9 mouse cellular contexts compared by ENCODE assay signal in the genomic region with DNA sequence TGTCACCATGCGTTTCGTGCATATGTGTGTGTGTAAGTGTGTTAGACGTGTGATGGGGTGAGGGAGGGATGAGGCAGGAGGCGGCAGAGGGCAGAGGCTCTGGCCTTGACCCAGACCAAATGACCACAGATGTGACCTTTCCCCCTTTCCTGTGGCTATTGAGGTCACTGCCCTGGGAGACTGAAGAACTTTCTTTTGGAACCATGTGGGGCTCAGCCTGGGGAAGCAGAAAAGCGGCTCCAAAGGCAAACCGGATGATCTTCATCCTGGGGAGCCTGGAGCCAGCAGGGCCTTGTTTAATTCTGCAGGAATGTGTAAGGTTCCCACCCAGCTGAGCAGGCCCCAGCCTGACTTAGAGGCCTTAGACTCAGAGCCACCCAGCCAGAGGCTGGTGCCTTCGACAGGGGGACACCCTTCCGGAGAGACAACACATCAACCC. TPM values are rescaled to one million over a fixed set of nuclear protein-coding genes. Genes with fewer than 3 reads are reported as not detected.
DNase-seq lines count a peak whose midpoint lies in the region; ATAC-seq and TF ChIP-seq lines count a peak whose summit lies in the region.
"Had no signal": no experiment of that assay in that cellular context is flagged by ENCODE, and none has a peak within 500 bp of the region (broad histone marks: within the 10 kb centered on the region; RNA-seq: fewer than 3 reads in every experiment).

No protein-coding gene starts in this region.

- no peak for ATAC-seq in midbrain, embryonic 11.5 days (ENCODE audit: low FRiP score)
- ATAC-seq in midbrain, embryonic 15.5 days (replicated peaks) = no peak
- ATAC-seq in intestine, embryonic 16.5 days = no peak
- ATAC-seq in stomach, embryonic 15.5 days (ENCODE audit: insufficient read depth, low FRiP score, low read depth) = no peak
- no peak for ATAC-seq in megakaryocyte, adult 5-6 weeks (ENCODE audit: poor library complexity, severe bottlenecking)

- no peak overlapping the region for H3K27ac ChIP-seq in midbrain, embryonic 11.5 days (ENCODE audit: low read depth, low read length)
- H3K27ac ChIP-seq in midbrain, embryonic 15.5 days = no peak overlapping the region
- peak overlapping the region; percentile 74 for H3K27ac ChIP-seq in intestine, embryonic 16.5 days (ENCODE audit: low read length)
- H3K27ac ChIP-seq in stomach, embryonic 15.5 days = peak overlapping the region; percentile 89
- H3K27ac ChIP-seq in thymus, adult 2 months (ENCODE audit: control insufficient read depth, insufficient read depth, low read length) = no peak overlapping the region

- H3K9me3 ChIP-seq in midbrain, embryonic 11.5 days (ENCODE audit: control insufficient read depth, low read length) = no peaks in the 10 kb centered on the region
- H3K9me3 ChIP-seq in midbrain, embryonic 15.5 days = no peaks in the 10 kb centered on the region
- H3K9me3 ChIP-seq in intestine, embryonic 16.5 days (ENCODE audit: control insufficient read depth, low read length) = no peaks in the 10 kb centered on the region
- no peaks in the 10 kb centered on the region for H3K9me3 ChIP-seq in stomach, embryonic 15.5 days
- H3K9me3 ChIP-seq: hindbrain, embryonic 13.5 days had no signal

- H3K36me3 ChIP-seq in midbrain, embryonic 11.5 days (ENCODE audit: control insufficient read depth, insufficient read depth, low read length) = no peaks in the 10 kb centered on the region
- H3K36me3 ChIP-seq in midbrain, embryonic 15.5 days (replicated peaks) = no peaks in the 10 kb centered on the region
- H3K36me3 ChIP-seq in intestine, embryonic 16.5 days (ENCODE audit: control insufficient read depth, insufficient read depth, low read length) = no peaks in the 10 kb centered on the region
- no peaks in the 10 kb centered on the region for H3K36me3 ChIP-seq in stomach, embryonic 15.5 days
- H3K36me3 ChIP-seq in thymus, adult 2 months (ENCODE audit: control insufficient read depth, insufficient read depth, low read length) = no peaks in the 10 kb centered on the region
- H3K36me3 ChIP-seq: hindbrain, embryonic 13.5 days had no signal

- no peak for TF ChIP-seq POLR2A in thymus, adult 2 months (IDR thresholded peaks at IDR 0.05; ENCODE audit: control insufficient read depth, extremely low read depth, insufficient read depth, low read length, poor library complexity)

- peak; percentile 97 for DNase-seq in heart, adult 11 months
- DNase-seq in heart, postnatal 25 days (ENCODE audit: low spot score) = no peak
- DNase-seq in midbrain, embryonic 11.5 days (ENCODE audit: low spot score, missing footprints) = peak; percentile 87
- DNase-seq in thymus, adult 2 months = no peak

- WGBS in midbrain, embryonic 11.5 days = 61% methylated on average over 8 of the region's 8 CpGs
- WGBS in midbrain, embryonic 15.5 days = 69% methylated on average over 8 of the region's 8 CpGs
- 63% methylated on average over 8 of the region's 8 CpGs for WGBS in intestine, embryonic 16.5 days
- WGBS in stomach, embryonic 15.5 days = 56% methylated on average over 8 of the region's 8 CpGs
- 92% methylated on average over 8 of the region's 8 CpGs for WGBS in thymus, adult 2 months

- no peak for TF ChIP-seq CTCF in thymus, adult 2 months (IDR thresholded peaks at IDR 0.05; ENCODE audit: borderline replicate concordance, control insufficient read depth, extremely low read depth, insufficient read depth, low read length, poor library complexity)

- H3K4me2 ChIP-seq in midbrain, embryonic 11.5 days = no peak overlapping the region
- H3K4me2 ChIP-seq in midbrain, embryonic 15.5 days = no peak overlapping the region
- no peak overlapping the region for H3K4me2 ChIP-seq in intestine, embryonic 16.5 days (ENCODE audit: low read depth, low read length)
- H3K4me2 ChIP-seq in stomach, embryonic 15.5 days = no peak overlapping the region
- H3K4me2 ChIP-seq: hindbrain, embryonic 13.5 days had no signal

- H3K27me3 ChIP-seq in midbrain, embryonic 11.5 days (ENCODE audit: control insufficient read depth, insufficient read depth, low read length) = no peaks in the 10 kb centered on the region
- H3K27me3 ChIP-seq in midbrain, embryonic 15.5 days (replicated peaks) = no peaks in the 10 kb centered on the region
- H3K27me3 ChIP-seq in intestine, embryonic 16.5 days (replicated peaks; ENCODE audit: control insufficient read depth, insufficient read depth, low read length) = no peaks in the 10 kb centered on the region
- no peaks in the 10 kb centered on the region for H3K27me3 ChIP-seq in stomach, embryonic 15.5 days (replicated peaks)
- H3K27me3 ChIP-seq in thymus, adult 2 months (ENCODE audit: control insufficient read depth, insufficient read depth, low read length) = no peaks in the 10 kb centered on the region
- H3K27me3 ChIP-seq: hindbrain, embryonic 13.5 days had no signal

- H3K4me1 ChIP-seq in midbrain, embryonic 11.5 days (ENCODE audit: control insufficient read depth, insufficient read depth, low read length) = no peaks in the 10 kb centered on the region
- H3K4me1 ChIP-seq in midbrain, embryonic 15.5 days = no peaks in the 10 kb centered on the region
- H3K4me1 ChIP-seq in intestine, embryonic 16.5 days (ENCODE audit: control insufficient read depth, insufficient read depth, low read length) = peaks cover 25% of the 10 kb centered on the region
- H3K4me1 ChIP-seq in stomach, embryonic 15.5 days = peaks cover 40% of the 10 kb centered on the region
- peaks cover 6% of the 10 kb centered on the region for H3K4me1 ChIP-seq in thymus, adult 2 months (replicated peaks; ENCODE audit: control insufficient read depth, insufficient read depth, low read length)

- no peak overlapping the region for H3K4me3 ChIP-seq in midbrain, embryonic 11.5 days (ENCODE audit: low read depth, low read length)
- H3K4me3 ChIP-seq in midbrain, embryonic 15.5 days = no peak overlapping the region
- no peak overlapping the region for H3K4me3 ChIP-seq in intestine, embryonic 16.5 days (ENCODE audit: low read length)
- no peak overlapping the region for H3K4me3 ChIP-seq in stomach, embryonic 15.5 days (replicated peaks)
- no peak overlapping the region for H3K4me3 ChIP-seq in thymus, adult 2 months (ENCODE audit: control insufficient read depth, insufficient read depth, low read length)
- H3K4me3 ChIP-seq: hindbrain, embryonic 13.5 days had no signal

- intact Hi-C loops in heart, postnatal 25 days (cut with DNase I) = loop anchor here (2.0 kb wide), 1 partner anchor 215 kb away; no protein-coding TSS in a partner anchor

- no peak overlapping the region for H3K9ac ChIP-seq in midbrain, embryonic 11.5 days (ENCODE audit: low read length)
- H3K9ac ChIP-seq in midbrain, embryonic 15.5 days = no peak overlapping the region
- H3K9ac ChIP-seq in intestine, embryonic 16.5 days (ENCODE audit: low read depth, low read length) = peak overlapping the region; percentile 46; the same call in 1 of the 2 replicates
- H3K9ac ChIP-seq in stomach, embryonic 15.5 days = no peak overlapping the region
- H3K9ac ChIP-seq: hindbrain, embryonic 13.5 days had no signal

RNA-seq across cellular contexts. Expression of a gene that starts 49.6 kb away (rescaled TPM):
- under 1 TPM in 1 of 2 experiments, not detected in 1; 0.13 TPM for total RNA-seq in heart, postnatal 25 days (2021)
- polyA plus RNA-seq in midbrain, embryonic 11.5 days (2014; fragmentation: Nextera tagmentation; extraction: Ambion mirVana) = 0.22 TPM in 1 of 2 replicates, not detected in the other
- 0.29 TPM in 1 of 2 replicates, not detected in the other for polyA plus RNA-seq in midbrain, embryonic 15.5 days (2015; fragmentation: Nextera tagmentation; extraction: Ambion mirVana)
- polyA plus RNA-seq in intestine, embryonic 16.5 days (2015; fragmentation: Nextera tagmentation; extraction: Ambion mirVana) = 1.5 and 2.3 TPM in 2 replicates
- polyA plus RNA-seq in stomach, embryonic 15.5 days (2015; fragmentation: Nextera tagmentation; extraction: Ambion mirVana) = 2.1 and 5.9 TPM in 2 replicates
- total RNA-seq in megakaryocyte, adult 5-6 weeks (2015) = 62.7 and 66.8 TPM in 2 replicates
- 52.6 and 53.5 TPM in 2 replicates for total RNA-seq in megakaryocyte, adult 5-6 weeks (2017)
- polyA plus RNA-seq in thymus, adult 2 months (2012; rRNA removed) = 10.4 and 11.4 TPM in 2 replicates

Comparison
In these comparisons a context has a peak if more than half of its experiments do, and no peak if none do; other contexts are left out.
1. DNase-seq: peak in heart, adult 11 months (single experiment) and midbrain, embryonic 11.5 days (single experiment); none in heart, postnatal 25 days (single experiment) and thymus, adult 2 months (single experiment).
2. H3K27ac ChIP-seq: peak in intestine, embryonic 16.5 days (single experiment) and stomach, embryonic 15.5 days (single experiment); none in midbrain, embryonic 11.5 days (single experiment), midbrain, embryonic 15.5 days (single experiment) and thymus, adult 2 months (single experiment).